Mouse (Mus musculus): Measurements from ENCODE around the gene Ptprj.

DNA sequence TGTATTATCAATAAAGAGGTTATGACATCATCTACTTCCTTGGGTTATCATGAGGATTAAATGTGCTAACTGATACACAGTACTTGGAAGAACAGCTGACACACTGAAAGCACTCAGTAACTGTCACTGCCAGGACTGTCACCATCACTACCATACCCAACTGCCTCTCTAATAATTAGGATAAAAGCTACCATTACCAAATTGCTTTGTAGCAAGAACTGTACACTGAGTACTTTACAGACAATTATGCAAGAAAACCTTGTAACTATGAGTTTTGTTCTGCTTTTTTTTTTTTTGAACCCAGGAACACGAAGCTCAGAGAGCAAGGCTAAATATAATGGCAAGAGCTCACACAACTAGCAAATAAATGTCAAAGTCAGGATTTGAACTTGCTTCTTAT, 58.5 kb downstream of the Ptprj start:
- TF ChIP-seq CTCF (conservative IDR thresholded peaks at IDR 0.05; ENCODE audit: low read length) (no peak), POU5F1 (IDR thresholded peaks at IDR 0.05; ENCODE audit: borderline replicate concordance, low read length) (no peak)
